Mouse (Mus musculus): Measurements from ENCODE around the gene Rnd2. TPM values are rescaled to one million over a fixed set of nuclear protein-coding genes. Genes with fewer than 3 reads are reported as not detected.

The Rnd2 gene
- polyA plus RNA-seq (2015; fragmentation: Nextera tagmentation; extraction: Ambion mirVana): 10.3 and 11.1 TPM in 2 replicates

DNA sequence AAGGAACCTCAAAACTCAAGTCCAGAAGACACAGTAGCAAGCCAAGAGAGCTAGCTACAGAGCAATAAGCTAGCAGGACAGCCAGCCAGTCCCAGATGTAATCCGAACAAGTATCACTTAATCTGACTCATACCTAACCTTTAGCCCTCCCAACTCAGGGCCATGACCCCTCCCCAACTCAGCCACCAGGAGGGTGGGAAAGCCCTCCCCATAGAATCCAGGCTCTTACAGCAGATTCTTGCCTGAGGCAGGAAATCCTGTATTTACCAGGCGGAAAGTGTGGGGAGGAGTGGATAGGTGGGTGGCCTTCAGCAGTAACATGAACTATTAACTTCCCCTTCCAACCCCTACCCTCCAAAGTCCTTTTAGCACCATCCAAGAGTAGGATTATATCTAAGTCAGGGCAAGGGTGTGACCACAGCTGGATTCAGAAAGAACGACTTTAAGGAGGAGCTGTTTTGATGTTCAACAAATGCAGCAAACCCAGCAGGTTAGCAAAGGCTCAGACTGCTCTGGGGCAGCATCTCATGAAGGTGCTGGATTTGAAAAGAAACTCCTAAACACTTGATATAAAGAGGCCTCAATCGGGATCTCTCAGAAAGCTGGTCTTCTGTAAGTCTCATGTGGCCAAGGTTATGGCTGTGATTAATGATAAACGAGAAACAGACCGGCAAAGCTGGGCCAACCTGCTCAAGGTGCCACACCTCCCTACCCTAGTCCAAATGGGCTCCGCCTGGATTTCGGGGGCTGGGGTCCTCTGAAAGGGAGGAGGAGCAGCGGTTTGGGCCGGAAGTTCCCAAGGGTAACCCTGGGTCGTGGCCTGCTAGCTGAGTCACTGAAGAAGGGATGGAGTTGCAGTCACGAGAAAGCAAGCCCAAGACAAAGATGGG, at the start of gene Rnd2:
Rnd2 (plus strand) TSS at position 789 of the 890 bp plus-strand sequence.
- Histone ChIP-seq H3K4me3 (replicated peaks; ENCODE audit: low read depth, low read length) (peak within 1 kb of the TSS; percentile 83), H3K36me3 (ENCODE audit: insufficient read depth, low read length) (peaks cover 9% of the 10 kb centered on the region), H3K27me3 (ENCODE audit: insufficient read depth, low read length) (no peaks in the 10 kb centered on the region), H3K9me3 (replicated peaks; ENCODE audit: low read length) (no peaks in the 10 kb centered on the region), H3K9ac (ENCODE audit: low read depth, low read length) (peak within 1 kb of the TSS; percentile 78), H3K4me1 (replicated peaks; ENCODE audit: insufficient read depth, low read length) (peaks cover 24% of the 10 kb centered on the region), H3K27ac (peak within 1 kb of the TSS; percentile 88), H3K4me2 (ENCODE audit: low read length) (peak within 1 kb of the TSS; percentile 97)
- DNase-seq (ENCODE audit: low spot score): peak; percentile 49
- TF ChIP-seq CTCF (IDR thresholded peaks at IDR 0.05; ENCODE audit: low read depth): no peak
- ATAC-seq (replicated peaks; ENCODE audit: low FRiP score, low read depth): peak; percentile 18; the same call in 1 of the 2 replicates
- 8% methylated on average over 12 of the region's 12 CpGs for WGBS

DNA sequence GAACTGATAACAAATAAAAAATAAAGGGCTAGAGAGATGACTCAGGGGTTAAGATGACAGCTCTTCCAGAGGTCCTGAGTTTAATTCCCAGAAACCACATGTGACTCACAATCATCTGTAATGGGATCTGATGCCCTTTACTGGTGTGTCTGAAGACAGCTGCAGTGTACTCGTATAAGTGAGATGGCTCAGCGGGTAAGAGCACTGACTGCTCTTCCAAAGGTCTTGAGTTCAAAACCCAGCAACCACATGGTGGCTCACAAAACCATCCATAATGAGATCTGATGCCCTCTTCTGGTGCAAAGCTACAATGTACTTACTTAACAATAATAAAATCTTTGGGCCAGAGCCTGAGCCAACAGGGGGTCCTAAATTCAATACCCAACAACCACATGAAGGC, 49.5 kb upstream of the Rnd2 start:
- TF ChIP-seq CTCF (IDR thresholded peaks at IDR 0.05; ENCODE audit: low read depth): peak; percentile 34
- DNase-seq (ENCODE audit: low spot score): peak; percentile 22
- Histone ChIP-seq H3K4me2 (ENCODE audit: low read length) (no peak overlapping the region), H3K4me1 (replicated peaks; ENCODE audit: insufficient read depth, low read length) (no peaks in the 10 kb centered on the region), H3K36me3 (ENCODE audit: insufficient read depth, low read length) (peaks cover 28% of the 10 kb centered on the region), H3K9me3 (replicated peaks; ENCODE audit: low read length) (no peaks in the 10 kb centered on the region), H3K27me3 (ENCODE audit: insufficient read depth, low read length) (no peaks in the 10 kb centered on the region), H3K27ac (no peak overlapping the region), H3K9ac (ENCODE audit: low read depth, low read length) (no peak overlapping the region), H3K4me3 (replicated peaks; ENCODE audit: low read depth, low read length) (no peak overlapping the region)
- WGBS: 79% methylated on average over 2 of the region's 2 CpGs
- no peak for ATAC-seq (replicated peaks; ENCODE audit: low FRiP score, low read depth)

DNA sequence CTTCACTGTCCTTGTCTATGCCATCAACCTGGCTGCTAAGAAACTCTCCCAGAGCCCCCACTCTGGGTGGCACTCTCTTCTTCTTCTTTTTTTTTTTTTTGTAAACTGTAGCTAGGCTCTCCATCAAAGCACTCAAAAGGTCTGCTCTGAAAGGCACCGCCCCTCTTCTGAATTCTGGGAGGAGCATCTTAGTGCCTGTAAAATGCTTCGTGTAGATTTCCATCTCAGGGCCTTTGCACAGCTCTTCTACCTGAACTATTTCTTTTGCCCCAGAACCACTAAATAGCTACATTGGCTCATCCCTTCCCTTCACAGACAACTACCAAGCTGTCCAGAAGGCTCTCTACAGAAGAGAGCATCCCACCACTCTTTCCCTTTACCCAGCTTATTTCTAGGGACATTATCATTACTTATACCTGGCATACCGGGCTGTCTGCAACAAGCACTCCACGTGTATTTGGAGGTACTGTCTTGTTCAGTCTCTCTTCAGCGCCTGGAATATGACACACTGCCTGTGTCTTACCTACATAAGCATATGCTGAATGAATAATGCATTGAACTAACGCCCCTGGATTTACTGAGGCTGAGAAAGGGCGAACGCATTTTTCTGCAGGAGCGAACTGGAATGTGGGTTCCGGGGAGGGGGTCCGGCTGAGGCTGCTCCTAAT, 48.2 kb upstream of the Rnd2 start:
- Histone ChIP-seq H3K4me2 (ENCODE audit: low read length) (peak overlapping the region; percentile 83), H3K9ac (ENCODE audit: low read depth, low read length) (peak overlapping the region; percentile 88), H3K4me3 (replicated peaks; ENCODE audit: low read depth, low read length) (peak overlapping the region; percentile 87), H3K36me3 (ENCODE audit: insufficient read depth, low read length) (peaks cover 16% of the 10 kb centered on the region; the same call in 1 of the 2 replicates), H3K27ac (peak overlapping the region; percentile 83), H3K27me3 (ENCODE audit: insufficient read depth, low read length) (no peaks in the 10 kb centered on the region), H3K4me1 (replicated peaks; ENCODE audit: insufficient read depth, low read length) (no peaks in the 10 kb centered on the region), H3K9me3 (replicated peaks; ENCODE audit: low read length) (no peaks in the 10 kb centered on the region)
- ATAC-seq (replicated peaks; ENCODE audit: low FRiP score, low read depth): peak; percentile 5; the same call in 1 of the 2 replicates
- 2% methylated on average over 11 of the region's 11 CpGs for WGBS
- DNase-seq (ENCODE audit: low spot score): peak; percentile 7
- TF ChIP-seq CTCF (IDR thresholded peaks at IDR 0.05; ENCODE audit: low read depth): no peak

DNA sequence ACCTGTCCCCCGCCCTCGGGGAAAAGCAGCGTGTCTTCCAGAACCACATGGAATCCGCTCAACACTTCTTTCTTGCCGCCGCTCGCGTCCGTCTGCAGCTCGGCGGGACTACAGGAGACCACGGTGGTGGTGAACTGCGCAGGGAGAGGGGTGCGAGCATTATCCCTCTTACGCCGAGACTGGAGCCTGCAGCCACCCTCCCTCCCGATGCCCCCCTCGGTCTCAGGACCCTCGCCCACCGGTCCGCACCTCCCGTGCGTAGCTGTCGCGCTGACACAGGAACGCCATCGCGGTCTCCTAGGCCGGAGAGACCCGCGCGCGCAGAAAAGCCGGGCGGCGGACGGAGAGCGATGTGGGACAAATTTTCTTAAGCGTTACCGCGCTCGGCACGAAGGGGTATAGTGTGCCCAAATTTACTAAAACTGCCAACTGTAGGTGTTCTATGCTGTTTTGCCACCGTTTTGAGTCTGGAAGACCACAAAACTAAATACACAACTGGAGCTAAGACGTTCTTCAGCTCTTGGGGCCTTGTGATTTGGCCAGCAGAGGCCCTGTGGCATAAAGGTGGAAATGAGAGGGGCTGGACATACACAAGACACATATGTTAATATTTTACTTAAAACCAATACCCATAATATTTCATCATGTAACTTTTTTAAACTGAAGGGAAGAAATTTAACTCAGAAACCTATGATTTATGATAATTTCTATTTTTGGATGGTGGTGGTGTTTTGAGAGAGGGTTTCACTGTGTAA, 47.5 kb upstream of the Rnd2 start, which contains the start of gene Aarsd1:
Aarsd1 (minus strand) TSS at position 515 of the 755 bp plus-strand sequence.
- Histone ChIP-seq H3K27me3 (ENCODE audit: insufficient read depth, low read length) (no peaks in the 10 kb centered on the region), H3K4me1 (replicated peaks; ENCODE audit: insufficient read depth, low read length) (no peaks in the 10 kb centered on the region), H3K27ac (peak within 1 kb of the TSS; percentile 83), H3K4me3 (replicated peaks; ENCODE audit: low read depth, low read length) (peak within 1 kb of the TSS; percentile 87), H3K36me3 (ENCODE audit: insufficient read depth, low read length) (peaks cover 10% of the 10 kb centered on the region; the same call in 1 of the 2 replicates), H3K9ac (ENCODE audit: low read depth, low read length) (peak within 1 kb of the TSS; percentile 88), H3K4me2 (ENCODE audit: low read length) (peak within 1 kb of the TSS; percentile 83), H3K9me3 (replicated peaks; ENCODE audit: low read length) (no peaks in the 10 kb centered on the region)
- no peak for TF ChIP-seq CTCF (IDR thresholded peaks at IDR 0.05; ENCODE audit: low read depth)
- DNase-seq (ENCODE audit: low spot score): peak; percentile 81
- under 1% methylated on average over 45 of the region's 45 CpGs for WGBS
- ATAC-seq (replicated peaks; ENCODE audit: low FRiP score, low read depth): peak; percentile 56

DNA sequence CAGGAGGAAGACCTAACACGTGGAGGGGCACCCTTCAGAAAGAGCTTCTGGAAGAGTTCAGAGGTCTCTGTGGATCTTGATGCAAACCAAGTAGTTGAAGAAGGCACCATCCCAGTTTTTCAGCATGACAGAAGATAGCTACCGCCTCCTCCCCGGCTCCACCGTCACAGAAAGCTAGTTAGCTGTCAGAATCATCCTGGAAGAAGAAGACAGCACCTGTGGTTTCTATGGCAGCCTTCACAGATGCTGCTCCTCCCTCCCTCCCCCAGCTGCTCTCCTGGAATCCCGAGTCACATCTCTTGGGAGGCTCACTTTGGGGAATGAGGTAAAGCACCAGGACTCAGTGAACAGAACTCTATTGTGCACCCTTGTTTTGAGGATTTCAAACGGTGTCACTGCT, 45.8 kb upstream of the Rnd2 start:
- Histone ChIP-seq H3K9me3 (replicated peaks; ENCODE audit: low read length) (no peaks in the 10 kb centered on the region), H3K4me3 (replicated peaks; ENCODE audit: low read depth, low read length) (no peak overlapping the region), H3K4me2 (ENCODE audit: low read length) (no peak overlapping the region), H3K27ac (no peak overlapping the region), H3K27me3 (ENCODE audit: insufficient read depth, low read length) (no peaks in the 10 kb centered on the region), H3K4me1 (replicated peaks; ENCODE audit: insufficient read depth, low read length) (peaks cover 7% of the 10 kb centered on the region; the same call in 1 of the 2 replicates), H3K36me3 (ENCODE audit: insufficient read depth, low read length) (no peaks in the 10 kb centered on the region), H3K9ac (ENCODE audit: low read depth, low read length) (no peak overlapping the region)
- DNase-seq (ENCODE audit: low spot score) (no peak), ATAC-seq (replicated peaks; ENCODE audit: low FRiP score, low read depth) (no peak)
- WGBS: 59% methylated on average over 6 of the region's 6 CpGs
- TF ChIP-seq CTCF (IDR thresholded peaks at IDR 0.05; ENCODE audit: low read depth): no peak

Data from kidney, postnatal 0 days (tissue).